Mouse (Mus musculus): ENCODE measurements around the gene Gm20834. TPM values are rescaled to one million over a fixed set of nuclear protein-coding genes. Genes with fewer than 3 reads are reported as not detected.
"Not testable (repeated sequence)": the region's sequence is repeated elsewhere in the genome, so short reads cannot be mapped to it uniquely, and the experiment has no call there.

The Gm20834 gene
- total RNA-seq (2021) = not detected in 2 replicates
- long read RNA-seq = 0 reads

DNA sequence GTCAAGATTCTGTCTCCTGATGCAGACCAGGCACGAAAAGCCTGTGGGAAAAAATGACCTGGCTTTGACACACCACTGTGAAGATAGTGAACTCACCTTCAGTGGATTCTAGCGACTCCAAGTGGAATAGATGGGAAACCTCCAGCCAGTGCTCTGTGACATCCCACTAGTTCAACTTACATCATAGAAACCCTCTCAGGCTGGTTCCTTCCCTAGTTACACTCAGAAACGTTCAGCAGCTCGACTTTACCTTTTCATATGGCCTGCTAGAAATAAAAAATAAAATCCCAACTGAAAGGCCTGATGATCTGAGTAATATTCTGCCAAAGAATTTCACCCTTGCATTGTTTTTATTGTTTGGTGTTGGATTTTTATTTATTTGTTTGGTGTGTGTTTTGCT is at the start of gene Gm20834:
Gene Gm20834, minus strand, starts transcription at position 101 of the 400 bp plus-strand sequence.
- DNase-seq = not testable (repeated sequence)

Other genes with a start within 250 kb of the Gm20834 start
- gene Gm21310, start 177.4 kb downstream of the Gm20834 start, total RNA-seq (2021) = not detected in 2 replicates
- not detected in 2 replicates for gene Gm28510, start 88.1 kb upstream of the Gm20834 start, total RNA-seq (2021)
- not detected in 2 replicates for gene Gm20737, start 211.5 kb upstream of the Gm20834 start, total RNA-seq (2021)
- gene Gm21775, start 228.9 kb upstream of the Gm20834 start, total RNA-seq (2021) = not detected in 2 replicates